ENCODE assay signal across 8 mouse cellular contexts in genomic region chr10:43452663-43452996, GRCm38 (mm10). TPM values are rescaled to one million over a fixed set of nuclear protein-coding genes. Genes with fewer than 3 reads are reported as not detected.
A peak's percentile ranks its signal among the peaks of the same experiment; 100 is the strongest.
DNase-seq lines count a peak whose midpoint lies in the region; ATAC-seq lines count a peak whose summit lies in the region.

No protein-coding gene starts in this region.

- H3K4me1 ChIP-seq in erythroblast, embryonic 14.5 days (ENCODE audit: control insufficient read depth): peaks cover 16% of the 10 kb centered on the region
- peaks cover 10% of the 10 kb centered on the region; the same call in 1 of the 2 replicates for H3K4me1 ChIP-seq in megakaryocyte, embryonic 14.5 days
- H3K4me1 ChIP-seq in limb, embryonic 15.5 days: peaks cover 5% of the 10 kb centered on the region; the same call in 1 of the 2 replicates
- no peaks in the 10 kb centered on the region for H3K4me1 ChIP-seq in stomach, embryonic 15.5 days

- H3K9ac ChIP-seq in limb, embryonic 15.5 days: no peak overlapping the region
- no peak overlapping the region for H3K9ac ChIP-seq in stomach, embryonic 15.5 days

- no peak for DNase-seq in gastrocnemius, postnatal 10 days
- DNase-seq in embryo, embryonic 11 days: no peak

- 17% methylated on average over 5 of the region's 5 CpGs for WGBS in limb, embryonic 15.5 days
- 18% methylated on average over 5 of the region's 5 CpGs for WGBS in stomach, embryonic 15.5 days

- H3K36me3 ChIP-seq in erythroblast, embryonic 14.5 days (ENCODE audit: control insufficient read depth): no peaks in the 10 kb centered on the region
- no peaks in the 10 kb centered on the region for H3K36me3 ChIP-seq in megakaryocyte, embryonic 14.5 days (replicated peaks; ENCODE audit: low read length)
- no peaks in the 10 kb centered on the region for H3K36me3 ChIP-seq in limb, embryonic 15.5 days
- H3K36me3 ChIP-seq in stomach, embryonic 15.5 days: no peaks in the 10 kb centered on the region

- no peak for ATAC-seq in erythroblast, adult 5-6 weeks (replicated peaks; ENCODE audit: low FRiP score, poor library complexity, severe bottlenecking)
- ATAC-seq in megakaryocyte, adult 5-6 weeks (ENCODE audit: poor library complexity, severe bottlenecking): no peak
- no peak for ATAC-seq in limb, embryonic 15.5 days (ENCODE audit: insufficient number of reproducible peaks, low FRiP score, low TSS enrichment, low read depth)
- no peak for ATAC-seq in stomach, embryonic 15.5 days (ENCODE audit: insufficient read depth, low FRiP score, low read depth)

- H3K27me3 ChIP-seq in erythroblast, embryonic 14.5 days (ENCODE audit: control insufficient read depth): 0 out of 2 replicates have a peak, but pooled peaks cover 2% of the 10 kb centered on the region
- H3K27me3 ChIP-seq in megakaryocyte, embryonic 14.5 days (replicated peaks): peaks cover 10% of the 10 kb centered on the region
- H3K27me3 ChIP-seq in limb, embryonic 15.5 days: no peaks in the 10 kb centered on the region
- no peaks in the 10 kb centered on the region for H3K27me3 ChIP-seq in stomach, embryonic 15.5 days (replicated peaks)

- 0 out of 2 replicates have a peak, but pooled peaks cover 4% of the 10 kb centered on the region for H3K9me3 ChIP-seq in erythroblast, embryonic 14.5 days (ENCODE audit: control insufficient read depth, low read length)
- H3K9me3 ChIP-seq in megakaryocyte, embryonic 14.5 days: peaks cover 14% of the 10 kb centered on the region
- H3K9me3 ChIP-seq in limb, embryonic 15.5 days: no peaks in the 10 kb centered on the region
- no peaks in the 10 kb centered on the region for H3K9me3 ChIP-seq in stomach, embryonic 15.5 days

- H3K27ac ChIP-seq in limb, embryonic 15.5 days: no peak overlapping the region
- no peak overlapping the region for H3K27ac ChIP-seq in stomach, embryonic 15.5 days

- peak overlapping the region; percentile 46 for H3K4me3 ChIP-seq in erythroblast, embryonic 14.5 days (replicated peaks)
- H3K4me3 ChIP-seq in megakaryocyte, embryonic 14.5 days (replicated peaks): peak overlapping the region; percentile 84
- peak overlapping the region; percentile 27 for H3K4me3 ChIP-seq in limb, embryonic 15.5 days
- H3K4me3 ChIP-seq in stomach, embryonic 15.5 days (replicated peaks): peak overlapping the region; percentile 9; the same call in 1 of the 2 replicates

- peak overlapping the region; percentile 40 for H3K4me2 ChIP-seq in limb, embryonic 15.5 days
- peak overlapping the region; percentile 44 for H3K4me2 ChIP-seq in stomach, embryonic 15.5 days

RNA-seq across cellular contexts. Expression of gene Bend3, which starts 26.0 kb away (rescaled TPM):
- 0.06 and 0.16 TPM in 2 replicates for polyA plus RNA-seq in erythroblast, embryonic 14.5 days (2012)
- total RNA-seq in erythroblast, adult 5-6 weeks (2015; ENCODE audit: low replicate concordance): 2.1 and 2.3 TPM in 2 replicates
- 0.70 and 0.85 TPM in 2 replicates for total RNA-seq in erythroblast, adult 5-6 weeks (2017; ENCODE audit: low replicate concordance)
- 0.60 and 2.5 TPM in 2 replicates for polyA plus RNA-seq in megakaryocyte, embryonic 14.5 days (2012; ENCODE audit: insufficient read depth, low replicate concordance)
- total RNA-seq in megakaryocyte, adult 5-6 weeks (2015): 1.5 and 2.4 TPM in 2 replicates
- total RNA-seq in megakaryocyte, adult 5-6 weeks (2017): 0.84 and 1.1 TPM in 2 replicates
- 3.1 and 3.8 TPM in 2 replicates for polyA plus RNA-seq in limb, embryonic 15.5 days (2015; fragmentation: Nextera tagmentation; extraction: Ambion mirVana)
- 3.2 and 4.0 TPM in 2 replicates for polyA plus RNA-seq in stomach, embryonic 15.5 days (2015; fragmentation: Nextera tagmentation; extraction: Ambion mirVana)
- total RNA-seq in gastrocnemius, postnatal 10 days (2021): 1 to 10 TPM; 4.6 to 6.5 TPM

Comparison
In these comparisons a context has a peak if more than half of its experiments do, and no peak if none do; other contexts are left out.
1. H3K4me3 ChIP-seq: peak in every context shown above with its lines; median percentile 84 in megakaryocyte, embryonic 14.5 days; 46 in erythroblast, embryonic 14.5 days; 27 in limb, embryonic 15.5 days; 9 in stomach, embryonic 15.5 days.